Mouse (Mus musculus) heart, postnatal 0 days (tissue): ENCODE results near the gene Tymp. TPM values are rescaled to one million over a fixed set of nuclear protein-coding genes. Genes with fewer than 3 reads are reported as not detected.

Experiments used
- ATAC-seq: fragments of 200-750 bp; cut with Nextera tagmentation; 2 replicates; pipeline ENCODE4 v1.8.0; 2017; ENCODE audit warnings: low read depth, moderate number of reproducible peaks, moderate library complexity; ENCODE audit not compliant: insufficient read depth
- DNase-seq: peaks from one replicate; pipeline ENCODE4 v3.0.0-alpha.2; 2016; ENCODE audit warnings: low spot score
- H3K27ac ChIP-seq: fragments of 300-500 bp; sonication (generic); 2 replicates; pipeline ENCODE4 v1.5.1; 2014; ENCODE audit warnings: low read depth, mild to moderate bottlenecking
- H3K27me3 ChIP-seq: fragments of 300-500 bp; sonication (generic); 2 replicates; pipeline ENCODE4 v1.6.1; 2014; ENCODE audit warnings: low read length, mixed read lengths; ENCODE audit not compliant: control insufficient read depth, insufficient read depth
- H3K36me3 ChIP-seq: fragments of 300-500 bp; sonication (generic); replicated peaks from 2 replicates; pipeline ENCODE4 v1.6.1; 2014; ENCODE audit warnings: low read length, mixed read lengths; ENCODE audit not compliant: control insufficient read depth, insufficient read depth
- H3K4me1 ChIP-seq: fragments of 300-500 bp; sonication (generic); 2 replicates; pipeline ENCODE4 v1.6.1; 2014; ENCODE audit warnings: antibody characterized with exemption; ENCODE audit not compliant: control insufficient read depth, insufficient read depth
- H3K4me2 ChIP-seq: fragments of 300-500 bp; sonication (generic); 2 replicates; pipeline ENCODE4 v1.6.1; 2014; ENCODE audit warnings: low read depth, mild to moderate bottlenecking, low read length, moderate library complexity
- H3K4me3 ChIP-seq: fragments of 300-500 bp; sonication (generic); 2 replicates; pipeline ENCODE4 v1.5.1; 2014; ENCODE audit warnings: low read depth, low read length
- H3K9ac ChIP-seq: fragments of 300-500 bp; sonication (generic); replicated peaks from 2 replicates; pipeline ENCODE4 v1.6.1; 2014; ENCODE audit warnings: low read depth, low read length, mixed read lengths
- H3K9me3 ChIP-seq: fragments of 300-500 bp; sonication (generic); replicated peaks from 2 replicates; pipeline ENCODE4 v1.6.1; 2016; ENCODE audit warnings: low read length; ENCODE audit not compliant: control insufficient read depth
- CTCF ChIP-seq: IDR thresholded peaks from 2 replicates; pipeline ENCODE4 v1.5.1; 2016; ENCODE audit warnings: antibody characterized with exemption, control low read depth, low read depth
- EP300 ChIP-seq: IDR thresholded peaks from 2 replicates; pipeline ENCODE4 v1.6.1; 2016; ENCODE audit warnings: antibody characterized with exemption, low read depth
- WGBS: fragments of 180-500 bp; shearing (Covaris S2); extraction: QIAGEN DNeasy Blood & Tissue Kit; methylation state at CpG from one replicate; pipeline ENCODE4 v1.1.7; 2014; 5-methylcytosine and 5-hydroxymethylcytosine counted together
- polyA plus RNA-seq: library from polyadenylated mRNA; unstranded; fragments of >200 nt; fragmentation: Nextera tagmentation; extraction: Ambion mirVana; gene quantifications from 2 replicates; pipeline ENCODE4 v1.2.1, GENCODE M21; 2015
- total RNA-seq: library from RNA; depleted of rRNA; stranded (reverse); fragments of >200 nt; gene quantifications from 2 replicates; pipeline ENCODE4 v1.2.3, GENCODE M21; 2014; ENCODE audit warnings: low replicate concordance

Gene Tymp
- total and polyA plus RNA-seq, 2 experiments from 2014 or later, result 1.3 to 1.6 TPM

- Histone ChIP-seq H3K27ac (no peak overlapping the region), H3K4me2 (no peak overlapping the region), H3K9ac (no peak overlapping the region), H3K9me3 (no peaks in the 10 kb centered on the region), H3K4me3 (no peak overlapping the region), H3K4me1 (no peaks in the 10 kb centered on the region), H3K27me3 (no peaks in the 10 kb centered on the region), H3K36me3 (no peaks in the 10 kb centered on the region)
- TF ChIP-seq CTCF (no peak), EP300 (no peak)
- 37% methylated on average over 1 of the region's 1 CpGs for WGBS
- DNase-seq (no peak), ATAC-seq (no peak)
Observed at GRCm38 (mm10) chr15:89341678-89342077, 35.2 kb downstream of the Tymp start.

DNA sequence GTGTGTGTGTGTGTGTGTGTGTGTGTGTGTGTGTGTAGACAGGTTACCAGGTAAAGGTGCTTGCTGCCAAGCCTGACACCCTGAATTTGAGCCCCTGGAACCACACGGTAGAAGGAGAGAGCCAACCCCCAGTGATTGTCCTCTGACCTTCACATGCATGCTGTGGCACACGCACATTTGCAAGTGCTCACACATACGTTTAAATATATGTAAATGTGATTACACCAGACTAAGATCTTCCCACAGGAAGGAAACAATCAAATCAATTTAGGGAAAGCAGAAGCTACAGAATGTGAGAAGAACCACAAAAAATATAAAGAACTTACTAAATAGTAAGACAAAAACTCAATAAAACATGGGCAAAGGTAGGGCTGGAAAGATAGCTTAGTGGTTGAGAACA is 36.7 kb downstream of the Tymp start:
- no peaks in the 10 kb centered on the region for H3K36me3 ChIP-seq
- H3K4me2 ChIP-seq, result no peak overlapping the region
- no peak overlapping the region for H3K27ac ChIP-seq
- H3K4me1 ChIP-seq, result no peaks in the 10 kb centered on the region
- no peaks in the 10 kb centered on the region for H3K9me3 ChIP-seq
- no peak for ATAC-seq
- WGBS, result 74% methylated on average over 3 of the region's 3 CpGs
- H3K9ac ChIP-seq, result no peak overlapping the region
- no peak for DNase-seq
- TF ChIP-seq CTCF (no peak), EP300 (no peak)
- H3K27me3 ChIP-seq, result no peaks in the 10 kb centered on the region
- no peak overlapping the region for H3K4me3 ChIP-seq

GRCm38 (mm10) chr15:89339696-89340095 is 37.1 kb downstream of the Tymp start:
- H3K4me1 ChIP-seq, result no peaks in the 10 kb centered on the region
- no peaks in the 10 kb centered on the region for H3K36me3 ChIP-seq
- no peak overlapping the region for H3K9ac ChIP-seq
- H3K27me3 ChIP-seq, result no peaks in the 10 kb centered on the region
- H3K9me3 ChIP-seq, result no peaks in the 10 kb centered on the region
- ATAC-seq (no peak), DNase-seq (no peak)
- H3K4me3 ChIP-seq, result no peak overlapping the region
- TF ChIP-seq CTCF, result no peak
- TF ChIP-seq EP300, result no peak
- no peak overlapping the region for H3K4me2 ChIP-seq
- H3K27ac ChIP-seq, result no peak overlapping the region
- 82% methylated on average over 2 of the region's 2 CpGs for WGBS

- 78% methylated on average over 14 of the region's 14 CpGs for WGBS
- ATAC-seq, result no peak
- H3K36me3 ChIP-seq, result no peaks in the 10 kb centered on the region
Observed at GRCm38 (mm10) chr15:89336422-89336821, 40.4 kb downstream of the Tymp start.

DNA sequence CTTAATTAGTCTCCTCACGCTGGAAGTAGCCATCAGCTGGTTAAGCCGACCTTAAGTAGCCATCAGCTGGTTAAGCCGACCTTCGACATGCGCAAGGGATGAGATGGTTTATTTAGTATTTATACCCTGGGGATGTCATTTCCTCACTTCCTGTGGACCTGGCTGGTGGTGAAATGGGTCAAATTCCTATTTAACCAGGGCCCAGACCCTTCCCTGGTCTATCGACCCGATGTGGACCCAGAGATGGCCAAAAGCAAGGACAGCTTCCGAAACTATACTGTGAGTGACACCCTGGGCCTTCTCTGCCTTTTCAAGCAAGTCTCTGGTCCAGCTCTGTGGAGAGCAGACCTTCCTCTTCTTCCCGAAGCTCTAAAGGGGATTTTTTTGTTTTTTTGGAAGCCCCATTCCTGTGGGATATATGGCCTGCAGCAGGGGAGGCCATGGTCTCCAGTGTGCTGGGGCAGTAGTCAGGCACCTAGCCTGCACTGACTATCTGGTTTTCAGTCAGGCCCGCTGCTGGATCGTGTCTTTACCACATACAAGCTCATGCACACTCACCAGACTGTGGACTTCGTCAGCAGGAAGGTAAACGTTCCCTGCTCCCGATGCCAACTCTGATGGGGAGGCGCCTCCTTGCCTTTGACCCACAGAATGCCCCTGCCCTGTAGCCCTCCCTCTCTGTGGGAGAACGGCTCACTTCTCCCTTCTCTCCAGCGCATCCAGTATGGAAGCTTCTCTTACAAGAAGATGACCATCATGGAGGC is 41.9 kb downstream of the Tymp start:
- Histone ChIP-seq H3K4me1 (no peaks in the 10 kb centered on the region), H3K9ac (no peak overlapping the region), H3K36me3 (no peaks in the 10 kb centered on the region), H3K9me3 (no peaks in the 10 kb centered on the region), H3K4me3 (no peak overlapping the region), H3K27ac (no peak overlapping the region), H3K27me3 (no peaks in the 10 kb centered on the region), H3K4me2 (no peak overlapping the region)
- DNase-seq (no peak), ATAC-seq (no peak)
- TF ChIP-seq EP300, result no peak
- no peak for TF ChIP-seq CTCF
- WGBS, result 75% methylated on average over 17 of the region's 17 CpGs

More at GRCm38 (mm10) chr15:89336422-89336821, 40.4 kb downstream of the Tymp start:
- Histone ChIP-seq H3K27ac (no peak overlapping the region), H3K9ac (no peak overlapping the region), H3K9me3 (no peaks in the 10 kb centered on the region), H3K4me1 (no peaks in the 10 kb centered on the region), H3K4me2 (no peak overlapping the region), H3K27me3 (no peaks in the 10 kb centered on the region), H3K4me3 (no peak overlapping the region)
- no peak for DNase-seq
- TF ChIP-seq EP300, result no peak
- no peak for TF ChIP-seq CTCF

DNA sequence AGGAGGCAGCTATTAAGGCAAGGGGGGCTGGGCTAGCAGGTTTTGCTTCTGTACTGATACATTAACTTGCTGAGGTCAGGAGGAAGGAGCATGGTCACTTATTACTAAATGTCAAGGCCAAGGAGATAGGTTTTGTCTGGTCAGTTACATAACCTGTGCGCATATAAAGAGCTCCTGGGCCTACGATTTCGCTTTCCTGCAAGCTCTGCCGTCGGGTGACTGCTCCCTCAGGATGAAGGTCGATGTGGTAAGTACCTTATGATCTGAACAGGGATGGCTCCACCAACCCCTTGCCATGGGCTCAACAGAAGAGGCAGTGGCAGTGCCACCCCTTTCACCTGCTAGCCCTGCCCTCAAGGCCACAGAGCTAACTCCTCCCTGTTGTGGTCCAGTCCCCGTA is 42.6 kb downstream of the Tymp start, which contains the start of gene Miox:
Gene Miox, plus strand, starts transcription at position 128 of the 400 bp plus-strand sequence.
- no peak within 1 kb of the TSS for H3K9ac ChIP-seq
- TF ChIP-seq CTCF (no peak), EP300 (no peak)
- 80% methylated on average over 7 of the region's 7 CpGs for WGBS
- H3K27me3 ChIP-seq, result no peaks in the 10 kb centered on the region
- H3K27ac ChIP-seq, result no peak within 1 kb of the TSS
- no peak within 1 kb of the TSS for H3K4me3 ChIP-seq
- H3K36me3 ChIP-seq, result no peaks in the 10 kb centered on the region
- no peaks in the 10 kb centered on the region for H3K9me3 ChIP-seq
- no peak within 1 kb of the TSS for H3K4me2 ChIP-seq
- no peak for ATAC-seq
- DNase-seq, result no peak
- no peaks in the 10 kb centered on the region for H3K4me1 ChIP-seq
